Mouse (Mus musculus) hindbrain, postnatal 0 days (tissue): ENCODE results near the gene Galnt9. TPM values are rescaled to one million over a fixed set of nuclear protein-coding genes. Genes with fewer than 3 reads are reported as not detected.

Experiments used
- ATAC-seq: fragments of 200-750 bp; cut with Nextera tagmentation; 2 replicates; pipeline ENCODE4 v1.8.0; 2017; ENCODE audit warnings: mild to moderate bottlenecking, moderate TSS enrichment, moderate library complexity
- DNase-seq: peaks from one replicate; pipeline ENCODE4 v3.0.0-alpha.2; 2015; ENCODE audit warnings: low spot score
- H3K27ac ChIP-seq: fragments of 300-500 bp; sonication (generic); 2 replicates; pipeline ENCODE4 v1.5.1; 2014; ENCODE audit warnings: mild to moderate bottlenecking
- H3K27me3 ChIP-seq: fragments of 300-500 bp; sonication (generic); 2 replicates; pipeline ENCODE4 v1.6.1; 2014; ENCODE audit warnings: low read length, mixed read lengths; ENCODE audit not compliant: insufficient read depth
- H3K36me3 ChIP-seq: fragments of 300-500 bp; sonication (generic); 2 replicates; pipeline ENCODE4 v1.6.1; 2014; ENCODE audit warnings: low read length, mixed read lengths; ENCODE audit not compliant: insufficient read depth
- H3K4me1 ChIP-seq: fragments of 300-500 bp; sonication (generic); 2 replicates; pipeline ENCODE4 v1.6.1; 2014; ENCODE audit warnings: antibody characterized with exemption, low read length, mixed read lengths; ENCODE audit not compliant: insufficient read depth
- H3K4me2 ChIP-seq: fragments of 300-500 bp; sonication (generic); 2 replicates; pipeline ENCODE4 v1.6.1; 2014; ENCODE audit warnings: low read depth, mild to moderate bottlenecking, low read length, moderate library complexity, mixed read lengths
- H3K4me3 ChIP-seq: fragments of 300-500 bp; sonication (generic); 2 replicates; pipeline ENCODE4 v1.5.1; 2014; ENCODE audit warnings: low read length
- H3K9ac ChIP-seq: fragments of 300-500 bp; sonication (generic); replicated peaks from 2 replicates; pipeline ENCODE4 v1.6.1; 2014; ENCODE audit warnings: mild to moderate bottlenecking, low read length, moderate library complexity, mixed read lengths
- H3K9me3 ChIP-seq: fragments of 300-500 bp; sonication (generic); 2 replicates; pipeline ENCODE4 v1.6.1; 2016; ENCODE audit warnings: low read length, mixed read lengths
- CTCF ChIP-seq: IDR thresholded peaks from 2 replicates; pipeline ENCODE4 v1.5.1; 2016; ENCODE audit warnings: antibody characterized with exemption, control low read depth, low read depth
- WGBS: fragments of 180-500 bp; shearing (Covaris S2); extraction: QIAGEN DNeasy Blood & Tissue Kit; methylation state at CpG from one replicate; pipeline ENCODE4 v1.1.7; 2014; 5-methylcytosine and 5-hydroxymethylcytosine counted together
- polyA plus RNA-seq: library from polyadenylated mRNA; unstranded; fragments of >200 nt; fragmentation: Nextera tagmentation; extraction: Ambion mirVana; gene quantifications from 2 replicates; pipeline ENCODE4 v1.2.1, GENCODE M21; 2015
- total RNA-seq: library from RNA; depleted of rRNA; stranded (reverse); fragments of >200 nt; gene quantifications from 2 replicates; pipeline ENCODE4 v1.2.3, GENCODE M21; 2014

Gene Galnt9
- total and polyA plus RNA-seq, 2 experiments from 2014 or later = 19.8 to 26.7 TPM

DNA sequence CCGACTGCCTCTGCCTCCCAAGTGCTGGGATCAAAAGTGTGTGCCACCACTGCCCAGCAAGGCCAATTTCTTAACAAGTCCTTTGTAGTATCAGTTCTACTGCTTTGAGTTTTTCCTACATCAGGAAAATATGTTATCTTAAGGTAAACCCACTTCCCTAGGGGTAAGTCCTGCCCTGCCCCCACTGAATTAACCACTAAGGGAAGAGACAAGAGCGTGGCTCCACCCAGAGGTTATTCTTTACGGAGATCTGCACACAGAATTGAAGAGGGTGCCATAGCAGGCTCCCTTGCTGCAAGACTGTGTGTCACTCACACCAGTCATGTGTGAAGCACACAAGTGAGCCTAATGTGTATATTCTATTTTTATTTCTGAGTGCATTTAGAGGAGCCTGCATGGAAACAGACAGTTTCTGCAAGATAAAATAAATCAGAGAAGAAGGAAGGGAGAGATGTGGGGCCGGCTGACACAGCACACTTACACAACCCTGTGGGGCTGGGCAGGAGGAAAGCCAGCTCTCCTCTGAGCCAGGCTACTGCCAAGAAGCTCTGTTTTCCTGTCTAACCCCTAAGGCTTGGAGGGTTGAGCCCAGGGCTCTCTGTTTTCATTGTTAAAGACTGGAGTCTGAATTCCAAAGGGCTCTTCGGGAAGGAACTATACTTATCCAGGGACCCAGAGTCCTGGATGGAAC lies 61.5 kb downstream of the Galnt9 start:
- H3K4me2 ChIP-seq = no peak overlapping the region
- TF ChIP-seq CTCF = no peak
- no peak for ATAC-seq
- no peaks in the 10 kb centered on the region for H3K27me3 ChIP-seq
- no peak overlapping the region for H3K9ac ChIP-seq
- H3K9me3 ChIP-seq = no peaks in the 10 kb centered on the region
- no peak overlapping the region for H3K27ac ChIP-seq
- no peak overlapping the region for H3K4me3 ChIP-seq
- H3K4me1 ChIP-seq = no peaks in the 10 kb centered on the region
- H3K36me3 ChIP-seq = no peaks in the 10 kb centered on the region
- DNase-seq = no peak
- WGBS = 56% methylated on average over 5 of the region's 5 CpGs

DNA sequence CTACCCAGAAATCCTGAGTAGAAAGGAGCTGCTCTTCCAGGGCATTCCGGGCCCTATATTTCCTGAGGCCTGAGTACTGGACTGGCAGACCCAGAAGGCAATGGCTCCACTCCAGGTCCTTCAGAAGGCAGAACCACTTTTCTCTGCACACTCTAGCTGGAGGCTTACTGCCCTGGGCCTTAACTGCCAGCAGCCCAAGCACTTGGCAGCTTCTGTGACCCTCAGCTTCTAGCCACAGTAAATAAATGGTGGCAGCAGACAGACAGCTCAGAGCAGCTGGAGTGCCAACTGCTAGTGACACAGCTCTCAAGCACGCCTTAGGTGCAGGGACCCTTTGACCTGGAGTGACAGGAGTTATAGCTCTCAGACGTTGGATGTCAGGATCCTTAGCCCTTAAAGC lies 63.6 kb downstream of the Galnt9 start:
- H3K9me3 ChIP-seq = no peaks in the 10 kb centered on the region
- no peak overlapping the region for H3K9ac ChIP-seq
- TF ChIP-seq CTCF = no peak
- no peaks in the 10 kb centered on the region for H3K27me3 ChIP-seq
- H3K4me2 ChIP-seq = no peak overlapping the region
- H3K36me3 ChIP-seq = no peaks in the 10 kb centered on the region
- no peaks in the 10 kb centered on the region for H3K4me1 ChIP-seq
- WGBS = 52% methylated on average over 3 of the region's 3 CpGs
- no peak overlapping the region for H3K27ac ChIP-seq
- DNase-seq = peak; percentile 11
- ATAC-seq = peak; percentile 15; the same call in 1 of the 2 replicates
- no peak overlapping the region for H3K4me3 ChIP-seq

DNA sequence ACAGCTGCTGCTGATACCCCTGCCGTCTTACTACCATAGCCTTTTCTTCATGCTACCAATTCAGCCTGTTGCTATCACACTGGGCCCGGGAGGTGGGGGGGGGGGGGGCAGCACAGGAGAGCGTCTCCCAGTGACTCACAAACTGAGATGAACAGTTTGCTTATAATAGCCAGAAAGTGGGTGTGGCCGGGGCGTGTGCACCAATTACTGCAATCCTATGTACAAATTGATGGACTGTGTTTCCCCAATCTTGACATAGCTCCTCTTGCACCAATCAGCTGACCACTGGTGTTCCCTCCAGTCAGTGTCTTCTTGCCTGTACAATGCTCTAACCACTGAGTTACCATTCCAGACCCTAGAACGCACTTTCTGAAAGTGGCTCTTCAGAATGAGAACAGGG lies 64.2 kb downstream of the Galnt9 start:
- TF ChIP-seq CTCF = no peak

DNA sequence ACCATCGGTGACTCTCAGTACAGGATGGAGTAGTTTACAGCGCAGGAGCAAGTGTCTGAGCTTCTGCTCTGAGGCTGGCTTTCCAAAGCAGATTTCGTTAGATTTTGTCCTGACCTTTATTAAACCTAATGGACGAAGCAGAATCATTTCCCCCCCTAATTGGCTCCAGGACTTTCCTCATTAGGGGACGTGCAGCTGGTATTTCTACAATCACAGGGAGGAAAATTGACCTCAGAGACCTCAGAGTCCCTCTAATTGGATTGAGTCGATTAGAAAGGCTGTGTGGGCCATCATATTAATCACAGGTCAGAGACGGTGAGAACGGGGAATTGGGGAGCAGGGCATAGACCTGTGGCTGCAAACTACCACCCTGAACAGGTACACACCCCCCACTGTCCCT lies 64.8 kb downstream of the Galnt9 start:
- no peaks in the 10 kb centered on the region for H3K36me3 ChIP-seq
- no peaks in the 10 kb centered on the region for H3K9me3 ChIP-seq
- no peak overlapping the region for H3K9ac ChIP-seq
- no peak overlapping the region for H3K4me3 ChIP-seq
- no peak for DNase-seq
- no peak overlapping the region for H3K4me2 ChIP-seq
- H3K4me1 ChIP-seq = no peaks in the 10 kb centered on the region
- no peaks in the 10 kb centered on the region for H3K27me3 ChIP-seq
- 62% methylated on average over 8 of the region's 8 CpGs for WGBS
- no peak overlapping the region for H3K27ac ChIP-seq
- TF ChIP-seq CTCF = no peak
- no peak for ATAC-seq

More for the DNA sequence above, 64.2 kb downstream of the Galnt9 start:
- ATAC-seq (no peak), DNase-seq (no peak)
- no peak overlapping the region for H3K9ac ChIP-seq
- no peak overlapping the region for H3K4me2 ChIP-seq
- H3K9me3 ChIP-seq = no peaks in the 10 kb centered on the region
- no peak overlapping the region for H3K4me3 ChIP-seq
- no peak overlapping the region for H3K27ac ChIP-seq
- H3K4me1 ChIP-seq = no peaks in the 10 kb centered on the region
- no peaks in the 10 kb centered on the region for H3K27me3 ChIP-seq
- 81% methylated on average over 6 of the region's 6 CpGs for WGBS
- H3K36me3 ChIP-seq = no peaks in the 10 kb centered on the region

DNA sequence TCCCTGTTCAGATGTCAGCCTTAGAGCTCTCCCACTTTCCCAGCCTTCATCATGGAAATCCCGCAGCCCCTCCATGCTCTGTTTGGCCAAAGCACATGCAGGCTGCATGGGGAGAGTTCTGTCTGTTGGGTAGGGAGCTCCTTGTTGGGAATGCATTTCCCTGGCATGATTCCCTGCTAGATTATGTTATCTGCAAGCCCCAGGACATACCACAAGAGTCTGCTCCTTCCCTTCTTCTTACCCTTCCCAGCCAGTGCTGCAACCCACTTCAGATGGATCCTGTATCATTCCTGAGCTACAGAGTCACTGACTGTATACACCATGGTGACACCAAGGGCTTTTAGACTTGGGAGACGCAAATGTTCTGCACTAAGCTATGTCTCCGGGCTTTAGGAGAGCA lies 65.3 kb downstream of the Galnt9 start:
- H3K4me1 ChIP-seq = no peaks in the 10 kb centered on the region
- DNase-seq (no peak), ATAC-seq (no peak)
- WGBS = 88% methylated on average over 3 of the region's 3 CpGs
- no peak overlapping the region for H3K4me2 ChIP-seq
- no peak overlapping the region for H3K4me3 ChIP-seq
- no peak overlapping the region for H3K9ac ChIP-seq
- H3K27me3 ChIP-seq = no peaks in the 10 kb centered on the region
- H3K27ac ChIP-seq = no peak overlapping the region
- no peak for TF ChIP-seq CTCF
- H3K9me3 ChIP-seq = no peaks in the 10 kb centered on the region
- no peaks in the 10 kb centered on the region for H3K36me3 ChIP-seq

DNA sequence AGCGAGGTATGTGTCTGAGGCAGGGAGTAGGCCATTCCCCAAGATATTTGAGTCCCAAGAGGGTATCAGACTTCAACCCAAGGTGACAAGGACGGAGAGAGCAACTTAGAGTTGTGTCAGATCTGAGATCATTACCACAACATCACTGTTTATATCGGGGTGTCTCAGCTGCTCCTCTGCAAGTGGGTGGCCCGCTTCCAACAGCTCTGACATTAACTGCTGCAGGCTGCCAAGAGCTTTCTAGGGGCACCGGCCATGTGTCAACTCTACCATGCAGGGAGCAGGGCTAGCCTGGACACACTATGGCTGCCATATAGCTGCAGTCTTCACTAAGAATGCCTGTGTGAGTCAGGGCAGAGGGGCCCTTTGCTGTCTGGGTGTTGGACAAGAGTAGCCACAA lies 65.7 kb downstream of the Galnt9 start:
- 60% methylated on average over 5 of the region's 5 CpGs for WGBS
- ATAC-seq (no peak), DNase-seq (no peak)
- Histone ChIP-seq H3K36me3 (no peaks in the 10 kb centered on the region), H3K4me3 (no peak overlapping the region), H3K4me2 (no peak overlapping the region), H3K27me3 (no peaks in the 10 kb centered on the region), H3K9me3 (no peaks in the 10 kb centered on the region), H3K27ac (no peak overlapping the region), H3K9ac (no peak overlapping the region), H3K4me1 (no peaks in the 10 kb centered on the region)
- TF ChIP-seq CTCF = no peak

DNA sequence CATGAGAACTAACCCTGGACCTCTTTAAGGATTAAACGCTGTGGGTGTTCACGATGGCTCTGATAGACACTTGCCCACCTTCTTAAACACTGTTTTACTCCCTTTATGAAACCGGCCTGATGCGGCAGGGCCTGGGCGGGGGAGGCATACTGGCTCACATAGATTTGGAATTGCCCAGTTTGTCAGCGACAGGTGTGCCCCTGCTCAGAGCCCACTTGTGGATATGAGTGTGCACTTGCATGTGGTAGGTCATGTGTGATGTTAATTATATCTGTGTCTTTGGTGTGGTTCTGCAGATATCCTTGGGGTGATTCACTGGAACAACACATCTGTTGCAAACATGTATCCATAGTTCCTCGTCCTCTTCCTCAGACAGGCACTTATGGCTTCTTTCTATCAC lies 66.3 kb downstream of the Galnt9 start:
- Histone ChIP-seq H3K9me3 (no peaks in the 10 kb centered on the region), H3K4me2 (no peak overlapping the region), H3K36me3 (0 out of 2 replicates have a peak, but pooled peaks cover 4% of the 10 kb centered on the region), H3K27me3 (no peaks in the 10 kb centered on the region), H3K9ac (no peak overlapping the region), H3K4me1 (no peaks in the 10 kb centered on the region), H3K4me3 (no peak overlapping the region), H3K27ac (no peak overlapping the region)
- no peak for TF ChIP-seq CTCF
- DNase-seq = no peak
- ATAC-seq = no peak
- WGBS = 89% methylated on average over 7 of the region's 7 CpGs
